Mouse (Mus musculus) myocyte (in vitro differentiated cells): ENCODE measurements around the gene Mipol1. TPM values are rescaled to one million over a fixed set of nuclear protein-coding genes. Genes with fewer than 3 reads are reported as not detected.
"Not testable (repeated sequence)": the region's sequence is repeated elsewhere in the genome, so short reads cannot be mapped to it uniquely, and the experiment has no call there.

Experiments used
- H3K27me3 ChIP-seq: one replicate; pipeline ENCODE4 v1.6.1; 2011; ENCODE audit not compliant: control insufficient read depth, insufficient read depth, insufficient read length
- H3K36me3 ChIP-seq: one replicate; pipeline ENCODE4 v1.6.1; 2011; ENCODE audit not compliant: control insufficient read depth, insufficient read depth
- H3K4me2 ChIP-seq: one replicate; pipeline ENCODE4 v1.6.1; 2011; ENCODE audit warnings: low read depth, control low read depth
- H3K4me3 ChIP-seq: one replicate; pipeline ENCODE4 v1.5.1; 2011; ENCODE audit warnings: mild to moderate bottlenecking, control low read depth, moderate library complexity
- H3K79me2 ChIP-seq: one replicate; pipeline ENCODE4 v1.6.1; 2011; ENCODE audit not compliant: control insufficient read depth, insufficient read depth
- H3ac ChIP-seq: one replicate; pipeline ENCODE4 v1.6.1; 2011; ENCODE audit not compliant: control insufficient read depth, insufficient read length
- CEBPB ChIP-seq: IDR thresholded peaks from 2 replicates; pipeline ENCODE4 v1.6.1; 2011; ENCODE audit warnings: mild to moderate bottlenecking, moderate library complexity; ENCODE audit not compliant: poor library complexity, insufficient read depth, severe bottlenecking
- E2F4 ChIP-seq: IDR thresholded peaks from one replicate; pipeline ENCODE4 v1.6.1; 2011; ENCODE audit warnings: mild to moderate bottlenecking, control low read depth, moderate library complexity; ENCODE audit not compliant: insufficient read depth
- MAX ChIP-seq: IDR thresholded peaks from one replicate; pipeline ENCODE4 v1.6.1; 2011; ENCODE audit warnings: low read depth, mild to moderate bottlenecking, control low read depth
- MYOD1 ChIP-seq, 3 experiments: IDR thresholded peaks; one replicate each; pipeline ENCODE4 v1.6.1; 2011; ENCODE audit warnings: control low read depth in 2 of 3, low read depth in 2 of 3, mild to moderate bottlenecking in 2 of 3, moderate library complexity in 1 of 3; ENCODE audit not compliant: insufficient read length in 2 of 3, control insufficient read depth in 1 of 3
- MYOG ChIP-seq, 3 experiments: IDR thresholded peaks; one replicate each; pipeline ENCODE4 v1.6.1; 2011; ENCODE audit warnings: control low read depth in 2 of 3, low read depth in 2 of 3, mild to moderate bottlenecking in 2 of 3; ENCODE audit not compliant: insufficient read length in 2 of 3, control insufficient read depth in 1 of 3, insufficient read depth in 1 of 3
- POLR2A ChIP-seq: IDR thresholded peaks from one replicate; pipeline ENCODE4 v1.6.1; 2011; ENCODE audit warnings: low read depth, mild to moderate bottlenecking, control low read depth, moderate library complexity; ENCODE audit not compliant: insufficient read length
- POLR2AphosphoS2 ChIP-seq: IDR thresholded peaks from one replicate; pipeline ENCODE4 v1.6.1; 2011; ENCODE audit warnings: low read depth, control low read depth; ENCODE audit not compliant: insufficient read length
- REST ChIP-seq: IDR thresholded peaks from one replicate; pipeline ENCODE4 v1.6.1; 2011; ENCODE audit warnings: mild to moderate bottlenecking, control low read depth, moderate library complexity; ENCODE audit not compliant: insufficient read depth, insufficient read length
- SRF ChIP-seq: IDR thresholded peaks from one replicate; pipeline ENCODE4 v1.6.1; 2011; ENCODE audit warnings: low read depth; ENCODE audit not compliant: control insufficient read depth, insufficient read length
- TCF12 ChIP-seq: IDR thresholded peaks from one replicate; pipeline ENCODE4 v1.6.1; 2011; ENCODE audit warnings: mild to moderate bottlenecking, control low read depth; ENCODE audit not compliant: poor library complexity, insufficient read depth, severe bottlenecking
- TCF3 ChIP-seq: IDR thresholded peaks from one replicate; pipeline ENCODE4 v1.6.1; 2011; ENCODE audit warnings: low read depth, control low read depth; ENCODE audit not compliant: insufficient read length
- USF1 ChIP-seq: IDR thresholded peaks from one replicate; pipeline ENCODE4 v1.6.1; 2011; ENCODE audit warnings: low read depth, mild to moderate bottlenecking, control low read depth, moderate library complexity
- polyA plus RNA-seq: library from polyadenylated mRNA; unstranded; fragments of >200 nt; fragmentation: generic; extraction: Trizol; gene quantifications from one replicate; pipeline ENCODE4 v1.2.1, GENCODE M21; 2012; ENCODE audit warnings: missing spikeins

The Mipol1 gene
- polyA plus RNA-seq, 1 experiment: 1.6 TPM

- TF ChIP-seq SRF: no peak
- no peak for TF ChIP-seq E2F4
- TF ChIP-seq POLR2AphosphoS2: no peak
- TF ChIP-seq REST: no peak
- no peak for TF ChIP-seq MYOG (IDR thresholded peaks at IDR 0.05; ENCODE audit: control insufficient read depth in 1 of 3, insufficient read depth in 1 of 3, insufficient read length in 2 of 3, low read depth in 2 of 3)
- TF ChIP-seq USF1: no peak
- TF ChIP-seq CEBPB: no peak
- TF ChIP-seq TCF12: no peak
- no peaks in the 10 kb centered on the region for H3K27me3 ChIP-seq
- no peak overlapping the region for H3K4me3 ChIP-seq
- no peaks in the 10 kb centered on the region for H3K36me3 ChIP-seq
- no peaks in the 10 kb centered on the region for H3K79me2 ChIP-seq
- H3K4me2 ChIP-seq: no peak overlapping the region
- no peak overlapping the region for H3ac ChIP-seq
Measured at GRCm38 (mm10) chr12:57428767-57429166, 198.5 kb downstream of the Mipol1 start.

GRCm38 (mm10) chr12:57436939-57437659 lies 206.9 kb downstream of the Mipol1 start:
- not testable (repeated sequence) for H3K4me2 ChIP-seq, H3K27me3 ChIP-seq, H3K4me3 ChIP-seq, H3K36me3 ChIP-seq, H3ac ChIP-seq, H3K79me2 ChIP-seq

- no peaks in the 10 kb centered on the region for H3K27me3 ChIP-seq
- no peaks in the 10 kb centered on the region for H3K36me3 ChIP-seq
- no peak for TF ChIP-seq TCF12
- no peak for TF ChIP-seq CEBPB
- no peak for TF ChIP-seq SRF
- TF ChIP-seq MYOD1 (IDR thresholded peaks at IDR 0.05; ENCODE audit: control insufficient read depth in 1 of 3, insufficient read length in 2 of 3, low read depth in 2 of 3): no peak
- no peak for TF ChIP-seq POLR2AphosphoS2
- no peak for TF ChIP-seq TCF3
- no peak for TF ChIP-seq REST
- TF ChIP-seq POLR2A: no peak
- no peak for TF ChIP-seq USF1
- no peak for TF ChIP-seq E2F4
- no peak for TF ChIP-seq MYOG (IDR thresholded peaks at IDR 0.05; ENCODE audit: control insufficient read depth in 1 of 3, insufficient read depth in 1 of 3, insufficient read length in 2 of 3, low read depth in 2 of 3)
- no peak for TF ChIP-seq MAX
Measured at GRCm38 (mm10) chr12:57444281-57444903, 214.2 kb downstream of the Mipol1 start.

GRCm38 (mm10) chr12:57447331-57447730 lies 217.1 kb downstream of the Mipol1 start:
- no peak overlapping the region for H3K4me3 ChIP-seq
- H3K4me2 ChIP-seq: no peak overlapping the region
- H3K36me3 ChIP-seq: no peaks in the 10 kb centered on the region
- TF ChIP-seq MYOG (IDR thresholded peaks at IDR 0.05; ENCODE audit: control insufficient read depth in 1 of 3, insufficient read depth in 1 of 3, insufficient read length in 2 of 3, low read depth in 2 of 3) (no peak), TCF12 (no peak), POLR2A (no peak), MAX (no peak), SRF (no peak), TCF3 (no peak), USF1 (no peak), CEBPB (no peak), REST (no peak), POLR2AphosphoS2 (no peak), E2F4 (no peak), MYOD1 (IDR thresholded peaks at IDR 0.05; ENCODE audit: control insufficient read depth in 1 of 3, insufficient read length in 2 of 3, low read depth in 2 of 3) (no peak)
- H3ac ChIP-seq: no peak overlapping the region
- H3K79me2 ChIP-seq: no peaks in the 10 kb centered on the region
- no peaks in the 10 kb centered on the region for H3K27me3 ChIP-seq

More at GRCm38 (mm10) chr12:57444281-57444903, 214.2 kb downstream of the Mipol1 start:
- H3K4me3 ChIP-seq: no peak overlapping the region
- no peak overlapping the region for H3ac ChIP-seq
- no peak overlapping the region for H3K4me2 ChIP-seq
- no peaks in the 10 kb centered on the region for H3K79me2 ChIP-seq

- Histone ChIP-seq H3K27me3 (no peaks in the 10 kb centered on the region), H3ac (no peak overlapping the region), H3K79me2 (no peaks in the 10 kb centered on the region), H3K4me3 (no peak overlapping the region), H3K4me2 (no peak overlapping the region), H3K36me3 (no peaks in the 10 kb centered on the region)
- TF ChIP-seq MYOD1 (IDR thresholded peaks at IDR 0.05; ENCODE audit: control insufficient read depth in 1 of 3, insufficient read length in 2 of 3, low read depth in 2 of 3): no peak
- no peak for TF ChIP-seq USF1
- no peak for TF ChIP-seq CEBPB
- no peak for TF ChIP-seq SRF
- TF ChIP-seq TCF12: no peak
- no peak for TF ChIP-seq POLR2A
- no peak for TF ChIP-seq REST
Measured at GRCm38 (mm10) chr12:57449299-57449698, 219.1 kb downstream of the Mipol1 start.
